Mouse (Mus musculus) E14TG2a.4 (cell line): ENCODE data around the gene Kdm6b.
A peak's percentile ranks its signal among the peaks of the same experiment; 100 is the strongest.

Source experiments
- H3K27me3 ChIP-seq: 2 replicates; pipeline ENCODE4 v1.6.1; 2014; ENCODE audit warnings: low read length, control low read depth; ENCODE audit not compliant: insufficient read depth
- H3K36me3 ChIP-seq: 2 replicates; pipeline ENCODE4 v1.6.1; 2014; ENCODE audit warnings: low read length, control low read depth; ENCODE audit not compliant: insufficient read depth
- H3K4me1 ChIP-seq: replicated peaks from 2 replicates; pipeline ENCODE4 v1.6.1; 2014; ENCODE audit warnings: low read depth, low read length, control low read depth
- H3K4me3 ChIP-seq: replicated peaks from 2 replicates; pipeline ENCODE4 v1.5.1; 2014; ENCODE audit warnings: mild to moderate bottlenecking, low read length
- H3K9me3 ChIP-seq: 2 replicates; pipeline ENCODE4 v1.6.1; 2014; ENCODE audit warnings: low read length, control low read depth
- CTCF ChIP-seq: conservative IDR thresholded peaks from 2 replicates; pipeline ENCODE4 v1.5.1; 2014; ENCODE audit warnings: low read length
- NANOG ChIP-seq: IDR thresholded peaks from 2 replicates; pipeline ENCODE4 v1.6.1; 2014; ENCODE audit warnings: borderline replicate concordance, low read length, mixed read lengths
- POU5F1 ChIP-seq: IDR thresholded peaks from 2 replicates; pipeline ENCODE4 v1.6.1; 2014; ENCODE audit warnings: low read length, borderline replicate concordance

The Kdm6b gene

GRCm38 (mm10) chr11:69386758-69387157 lies 26.7 kb downstream of the Kdm6b start:
- Histone ChIP-seq H3K4me1 (peaks cover 24% of the 10 kb centered on the region), H3K27me3 (no peaks in the 10 kb centered on the region), H3K4me3 (no peak overlapping the region), H3K36me3 (peaks cover 17% of the 10 kb centered on the region), H3K9me3 (no peaks in the 10 kb centered on the region)
- TF ChIP-seq CTCF, result no peak
- TF ChIP-seq NANOG, result no peak
- no peak for TF ChIP-seq POU5F1

- Histone ChIP-seq H3K36me3 (peaks cover 12% of the 10 kb centered on the region), H3K27me3 (no peaks in the 10 kb centered on the region), H3K4me1 (peaks cover 14% of the 10 kb centered on the region), H3K9me3 (no peaks in the 10 kb centered on the region), H3K4me3 (no peak overlapping the region)
- no peak for TF ChIP-seq POU5F1
- no peak for TF ChIP-seq CTCF
- no peak for TF ChIP-seq NANOG
Observed at GRCm38 (mm10) chr11:69384979-69385378, 28.5 kb downstream of the Kdm6b start.

- Histone ChIP-seq H3K27me3 (no peaks in the 10 kb centered on the region), H3K9me3 (no peaks in the 10 kb centered on the region), H3K4me3 (no peak overlapping the region), H3K36me3 (peaks cover 3% of the 10 kb centered on the region; the same call in 1 of the 2 replicates), H3K4me1 (peaks cover 7% of the 10 kb centered on the region)
- no peak for TF ChIP-seq NANOG
- TF ChIP-seq CTCF, result no peak
- TF ChIP-seq POU5F1, result no peak
Observed at GRCm38 (mm10) chr11:69382478-69383105, 30.9 kb downstream of the Kdm6b start.

- TF ChIP-seq CTCF (no peak), NANOG (no peak), POU5F1 (no peak)
- Histone ChIP-seq H3K9me3 (no peaks in the 10 kb centered on the region), H3K4me1 (peaks cover 7% of the 10 kb centered on the region), H3K27me3 (no peaks in the 10 kb centered on the region), H3K36me3 (peaks cover 3% of the 10 kb centered on the region; the same call in 1 of the 2 replicates), H3K4me3 (no peak overlapping the region)
Observed at GRCm38 (mm10) chr11:69381356-69381755, 32.1 kb downstream of the Kdm6b start.

GRCm38 (mm10) chr11:69379600-69379999 lies 33.9 kb downstream of the Kdm6b start:
- peaks cover 3% of the 10 kb centered on the region; the same call in 1 of the 2 replicates for H3K36me3 ChIP-seq
- peaks cover 7% of the 10 kb centered on the region for H3K4me1 ChIP-seq
- no peaks in the 10 kb centered on the region; the same call in 1 of the 2 replicates for H3K27me3 ChIP-seq
- H3K9me3 ChIP-seq, result no peaks in the 10 kb centered on the region
- TF ChIP-seq POU5F1, result no peak
- TF ChIP-seq CTCF, result no peak
- TF ChIP-seq NANOG, result no peak
- H3K4me3 ChIP-seq, result no peak overlapping the region

- TF ChIP-seq NANOG (no peak), CTCF (no peak), POU5F1 (no peak)
- Histone ChIP-seq H3K36me3 (no peaks in the 10 kb centered on the region), H3K4me3 (no peak overlapping the region), H3K4me1 (peaks cover 13% of the 10 kb centered on the region), H3K27me3 (peaks cover 4% of the 10 kb centered on the region; the same call in 1 of the 2 replicates), H3K9me3 (no peaks in the 10 kb centered on the region)
Observed at GRCm38 (mm10) chr11:69377766-69378165, 35.7 kb downstream of the Kdm6b start.

- Histone ChIP-seq H3K9me3 (no peaks in the 10 kb centered on the region), H3K4me3 (no peak overlapping the region), H3K4me1 (peaks cover 30% of the 10 kb centered on the region), H3K36me3 (no peaks in the 10 kb centered on the region), H3K27me3 (peaks cover 23% of the 10 kb centered on the region)
- TF ChIP-seq CTCF (no peak), POU5F1 (no peak), NANOG (no peak)
Observed at GRCm38 (mm10) chr11:69375646-69376045, 37.8 kb downstream of the Kdm6b start.

GRCm38 (mm10) chr11:69373223-69373965 lies 40.1 kb downstream of the Kdm6b start:
- no peaks in the 10 kb centered on the region for H3K36me3 ChIP-seq
- peak overlapping the region; percentile 32; the same call in 1 of the 2 replicates for H3K4me3 ChIP-seq
- H3K9me3 ChIP-seq, result no peaks in the 10 kb centered on the region
- peaks cover 31% of the 10 kb centered on the region for H3K4me1 ChIP-seq
- no peak for TF ChIP-seq POU5F1
- no peak for TF ChIP-seq NANOG
- no peak for TF ChIP-seq CTCF
- H3K27me3 ChIP-seq, result peaks cover 32% of the 10 kb centered on the region
